ENCODE assay signal across 13 mouse cellular contexts in genomic region chr7:124600767-124601166, GRCm38 (mm10).
"Had no signal": no experiment of that assay in that cellular context is flagged by ENCODE, and none has a peak within 500 bp of the region (broad histone marks: within the 10 kb centered on the region; RNA-seq: fewer than 3 reads in every experiment).

No protein-coding gene starts in this region.

- H3K27me3 ChIP-seq: liver, embryonic 15.5 days; midbrain, embryonic 13.5 days; midbrain, embryonic 15.5 days; neural tube, embryonic 12.5 days had no signal

- ATAC-seq: liver, postnatal 0 days; midbrain, embryonic 13.5 days; midbrain, embryonic 15.5 days had no signal

- H3K27ac ChIP-seq: liver, embryonic 15.5 days; macrophage; midbrain, embryonic 13.5 days; midbrain, embryonic 15.5 days; neural tube, embryonic 12.5 days had no signal

- H3K36me3 ChIP-seq: liver, embryonic 15.5 days; midbrain, embryonic 13.5 days; midbrain, embryonic 15.5 days; neural tube, embryonic 12.5 days had no signal

- H3K9me3 ChIP-seq: liver, embryonic 15.5 days; midbrain, embryonic 13.5 days; midbrain, embryonic 15.5 days; neural tube, embryonic 12.5 days had no signal

- H3K4me2 ChIP-seq: liver, embryonic 15.5 days; midbrain, embryonic 11.5 days; midbrain, embryonic 13.5 days; midbrain, embryonic 15.5 days; neural tube, embryonic 12.5 days had no signal

- DNase-seq: liver, postnatal 0 days; lung, adult 2 months; lung, postnatal 10 days; right cerebral cortex, postnatal 14 days; thymus, adult 2 months; thymus, postnatal 25 days; thymus, postnatal 4 days had no signal

- H3K9ac ChIP-seq: liver, embryonic 15.5 days; liver, postnatal 0 days; midbrain, embryonic 13.5 days; midbrain, embryonic 15.5 days; neural tube, embryonic 12.5 days had no signal

- H3K4me3 ChIP-seq: liver, embryonic 15.5 days; midbrain, embryonic 13.5 days; midbrain, embryonic 15.5 days; neural tube, embryonic 12.5 days had no signal

- H3K4me1 ChIP-seq: liver, embryonic 15.5 days; midbrain, embryonic 13.5 days; midbrain, embryonic 15.5 days; neural tube, embryonic 12.5 days had no signal
